Mouse (Mus musculus): ENCODE data around the gene Mid1. TPM values are rescaled to one million over a fixed set of nuclear protein-coding genes. Genes with fewer than 3 reads are reported as not detected.
"Not testable (repeated sequence)": the region's sequence is repeated elsewhere in the genome, so short reads cannot be mapped to it uniquely, and the experiment has no call there.

Gene Mid1
- polyA plus RNA-seq, 1 experiment from 2014 or later: 8.6 TPM

GRCm38 (mm10) chrX:169933228-169933627 lies 248.2 kb downstream of the Mid1 start:
- H3K9me3 ChIP-seq: no peaks in the 10 kb centered on the region
- ATAC-seq (replicated peaks): no peak
- 0 out of 2 replicates have a peak, but pooled peaks cover 11% of the 10 kb centered on the region for H3K4me1 ChIP-seq
- H3K4me2 ChIP-seq (replicated peaks): no peak overlapping the region
- H3K4me3 ChIP-seq: no peak overlapping the region
- H3K27ac ChIP-seq (replicated peaks): no peak overlapping the region
- no peaks in the 10 kb centered on the region for H3K36me3 ChIP-seq
- H3K9ac ChIP-seq (replicated peaks): no peak overlapping the region
- no peaks in the 10 kb centered on the region for H3K27me3 ChIP-seq
- WGBS: 76% methylated on average over 3 of the region's 3 CpGs

- 45% methylated on average over 5 of the region's 5 CpGs for WGBS
- H3K36me3 ChIP-seq: no peaks in the 10 kb centered on the region
Observed at GRCm38 (mm10) chrX:169937119-169937719, 252.2 kb downstream of the Mid1 start.

GRCm38 (mm10) chrX:169940531-169940930 lies 255.5 kb downstream of the Mid1 start:
- Histone ChIP-seq H3K4me3 (no peak overlapping the region), H3K9ac (replicated peaks) (no peak overlapping the region), H3K9me3 (no peaks in the 10 kb centered on the region), H3K27ac (replicated peaks) (no peak overlapping the region), H3K27me3 (no peaks in the 10 kb centered on the region), H3K4me2 (replicated peaks) (no peak overlapping the region), H3K36me3 (no peaks in the 10 kb centered on the region), H3K4me1 (no peaks in the 10 kb centered on the region)
- WGBS: 82% methylated on average over 4 of the region's 4 CpGs
- no peak for ATAC-seq (replicated peaks)

More at GRCm38 (mm10) chrX:169937119-169937719, 252.2 kb downstream of the Mid1 start:
- ATAC-seq (replicated peaks): no peak
- H3K27ac ChIP-seq (replicated peaks): no peak overlapping the region
- no peak overlapping the region for H3K4me3 ChIP-seq
- H3K4me1 ChIP-seq: 0 out of 2 replicates have a peak, but pooled peaks cover 11% of the 10 kb centered on the region
- H3K4me2 ChIP-seq (replicated peaks): no peak overlapping the region
- H3K9ac ChIP-seq (replicated peaks): no peak overlapping the region
- no peaks in the 10 kb centered on the region for H3K9me3 ChIP-seq
- H3K27me3 ChIP-seq: no peaks in the 10 kb centered on the region

GRCm38 (mm10) chrX:169950596-169950995 lies 265.6 kb downstream of the Mid1 start:
- Histone ChIP-seq H3K4me1 (peaks cover 6% of the 10 kb centered on the region; the same call in 1 of the 2 replicates), H3K4me2 (replicated peaks) (no peak overlapping the region), H3K27me3 (no peaks in the 10 kb centered on the region), H3K27ac (replicated peaks) (no peak overlapping the region), H3K9ac (replicated peaks) (no peak overlapping the region), H3K9me3 (no peaks in the 10 kb centered on the region), H3K4me3 (no peak overlapping the region), H3K36me3 (no peaks in the 10 kb centered on the region)
- 38% methylated on average over 1 of the region's 1 CpGs for WGBS
- ATAC-seq (replicated peaks): no peak

GRCm38 (mm10) chrX:169969337-169969736 lies 284.3 kb downstream of the Mid1 start:
- H3K4me1 ChIP-seq: no peaks in the 10 kb centered on the region

GRCm38 (mm10) chrX:169969765-169970164 lies 284.8 kb downstream of the Mid1 start:
- ATAC-seq (replicated peaks): 0 out of 2 replicates have a peak, but pooled peaks have one; percentile 9
- not testable (repeated sequence) for H3K4me2 ChIP-seq (replicated peaks); H3K9ac ChIP-seq (replicated peaks); H3K27me3 ChIP-seq; H3K4me1 ChIP-seq; H3K4me3 ChIP-seq; H3K9me3 ChIP-seq; H3K27ac ChIP-seq (replicated peaks)
- H3K36me3 ChIP-seq: 0 out of 2 replicates have a peak, but pooled peaks cover 13% of the 10 kb centered on the region
- 87% methylated on average over 3 of the region's 3 CpGs for WGBS

More at GRCm38 (mm10) chrX:169969337-169969736, 284.3 kb downstream of the Mid1 start:
- peaks cover 8% of the 10 kb centered on the region for H3K9me3 ChIP-seq
- 92% methylated on average over 1 of the region's 1 CpGs for WGBS
- H3K4me2 ChIP-seq (replicated peaks): no peak overlapping the region
- no peak overlapping the region for H3K4me3 ChIP-seq
- no peak for ATAC-seq (replicated peaks)
- H3K36me3 ChIP-seq: 0 out of 2 replicates have a peak, but pooled peaks cover 10% of the 10 kb centered on the region
- no peak overlapping the region for H3K27ac ChIP-seq (replicated peaks)
- no peak overlapping the region for H3K9ac ChIP-seq (replicated peaks)
- H3K27me3 ChIP-seq: no peaks in the 10 kb centered on the region

GRCm38 (mm10) chrX:169970546-169970945 lies 285.5 kb downstream of the Mid1 start:
- Histone ChIP-seq H3K36me3 (0 out of 2 replicates have a peak, but pooled peaks cover 16% of the 10 kb centered on the region), H3K9me3 (peaks cover 13% of the 10 kb centered on the region)
- not testable (repeated sequence) for H3K4me3 ChIP-seq; H3K27ac ChIP-seq (replicated peaks); ATAC-seq (replicated peaks); H3K27me3 ChIP-seq; H3K4me2 ChIP-seq (replicated peaks); H3K9ac ChIP-seq (replicated peaks); H3K4me1 ChIP-seq
- 88% methylated on average over 7 of the region's 7 CpGs for WGBS

GRCm38 (mm10) chrX:169971562-169971961 lies 286.6 kb downstream of the Mid1 start:
- Histone ChIP-seq H3K9me3 (peaks cover 13% of the 10 kb centered on the region), H3K36me3 (0 out of 2 replicates have a peak, but pooled peaks cover 16% of the 10 kb centered on the region)
- not testable (repeated sequence) for H3K27me3 ChIP-seq; H3K27ac ChIP-seq (replicated peaks); ATAC-seq (replicated peaks); H3K4me3 ChIP-seq; H3K9ac ChIP-seq (replicated peaks); H3K4me2 ChIP-seq (replicated peaks); H3K4me1 ChIP-seq
- 88% methylated on average over 6 of the region's 6 CpGs for WGBS

GRCm38 (mm10) chrX:169972131-169972530 lies 287.1 kb downstream of the Mid1 start:
- peak; percentile 42; the same call in 1 of the 2 replicates for ATAC-seq (replicated peaks)
- H3K9ac ChIP-seq (replicated peaks): not testable (repeated sequence)

GRCm38 (mm10) chrX:169972791-169973494 lies 287.9 kb downstream of the Mid1 start:
- not testable (repeated sequence) for H3K4me3 ChIP-seq; H3K4me1 ChIP-seq; H3K27ac ChIP-seq (replicated peaks); ATAC-seq (replicated peaks); H3K4me2 ChIP-seq (replicated peaks); H3K27me3 ChIP-seq; H3K9ac ChIP-seq (replicated peaks)
- Histone ChIP-seq H3K36me3 (peaks cover 23% of the 10 kb centered on the region), H3K9me3 (peaks cover 13% of the 10 kb centered on the region)
- 73% methylated on average over 6 of the region's 6 CpGs for whole genome bisulfite sequencing

More at GRCm38 (mm10) chrX:169972131-169972530, 287.1 kb downstream of the Mid1 start:
- not testable (repeated sequence) for H3K27ac ChIP-seq (replicated peaks); H3K27me3 ChIP-seq; H3K4me1 ChIP-seq; H3K4me3 ChIP-seq; H3K4me2 ChIP-seq (replicated peaks)
- Histone ChIP-seq H3K36me3 (peaks cover 21% of the 10 kb centered on the region), H3K9me3 (peaks cover 13% of the 10 kb centered on the region)
- WGBS: 81% methylated on average over 2 of the region's 2 CpGs

GRCm38 (mm10) chrX:169973806-169974205 lies 288.8 kb downstream of the Mid1 start:
- not testable (repeated sequence) for H3K4me1 ChIP-seq; H3K4me3 ChIP-seq; H3K27me3 ChIP-seq; H3K27ac ChIP-seq (replicated peaks); ATAC-seq (replicated peaks); H3K9ac ChIP-seq (replicated peaks); H3K4me2 ChIP-seq (replicated peaks)
- peaks cover 13% of the 10 kb centered on the region for H3K9me3 ChIP-seq
- H3K36me3 ChIP-seq: peaks cover 23% of the 10 kb centered on the region
- 58% methylated on average over 3 of the region's 3 CpGs for WGBS

GRCm38 (mm10) chrX:169974456-169974855 lies 289.5 kb downstream of the Mid1 start:
- ATAC-seq (replicated peaks): not testable (repeated sequence)
- peaks cover 13% of the 10 kb centered on the region for H3K9me3 ChIP-seq
- WGBS: 60% methylated on average over 4 of the region's 4 CpGs

More at GRCm38 (mm10) chrX:169974456-169974855, 289.5 kb downstream of the Mid1 start:
- H3K4me1 ChIP-seq; H3K9ac ChIP-seq (replicated peaks); H3K27me3 ChIP-seq; H3K4me3 ChIP-seq; H3K27ac ChIP-seq (replicated peaks); H3K4me2 ChIP-seq (replicated peaks): not testable (repeated sequence)
- peaks cover 23% of the 10 kb centered on the region for H3K36me3 ChIP-seq

Measured in forebrain, embryonic 15.5 days (tissue).